Mouse (Mus musculus): ENCODE data around the gene Bcan. TPM values are rescaled to one million over a fixed set of nuclear protein-coding genes. Genes with fewer than 3 reads are reported as not detected.
A peak's percentile ranks its signal among the peaks of the same experiment; 100 is the strongest.

The Bcan gene
- polyA plus RNA-seq, 1 experiment from 2014 or later: 0.86 TPM

GRCm38 (mm10) chr3:87945781-87946540 lies 54.1 kb downstream of the Bcan start:
- Histone ChIP-seq H3K36me3 (peaks cover 36% of the 10 kb centered on the region), H3K4me3 (peak overlapping the region; percentile 68), H3K9me3 (replicated peaks) (no peaks in the 10 kb centered on the region), H3K27me3 (ENCODE audit: low read depth, poor library complexity, severe bottlenecking) (peaks cover 9% of the 10 kb centered on the region; the same call in 1 of the 2 replicates), H3K4me1 (peaks cover 77% of the 10 kb centered on the region), H3K27ac (replicated peaks) (peak overlapping the region; percentile 95)
- WGBS: 4% methylated on average over 12 of the region's 12 CpGs
- DNase-seq (ENCODE audit: low spot score): peak; percentile 62

GRCm38 (mm10) chr3:87944838-87945600 lies 55.0 kb downstream of the Bcan start:
- peak; percentile 46 for DNase-seq (ENCODE audit: low spot score)
- 12% methylated on average over 4 of the region's 4 CpGs for WGBS
- peaks cover 45% of the 10 kb centered on the region for H3K36me3 ChIP-seq

GRCm38 (mm10) chr3:87943586-87943985 lies 56.4 kb downstream of the Bcan start:
- peaks cover 59% of the 10 kb centered on the region for H3K36me3 ChIP-seq
- no peak overlapping the region for H3K4me3 ChIP-seq
- 90% methylated on average over 7 of the region's 7 CpGs for WGBS

More at GRCm38 (mm10) chr3:87944838-87945600, 55.0 kb downstream of the Bcan start:
- H3K27me3 ChIP-seq (ENCODE audit: low read depth, poor library complexity, severe bottlenecking): peaks cover 9% of the 10 kb centered on the region; the same call in 1 of the 2 replicates
- H3K4me3 ChIP-seq: peak overlapping the region; percentile 68
- H3K4me1 ChIP-seq: peaks cover 67% of the 10 kb centered on the region
- peak overlapping the region; percentile 95 for H3K27ac ChIP-seq (replicated peaks)
- H3K9me3 ChIP-seq (replicated peaks): no peaks in the 10 kb centered on the region

GRCm38 (mm10) chr3:87942471-87942870 lies 57.6 kb downstream of the Bcan start:
- no peaks in the 10 kb centered on the region for H3K27me3 ChIP-seq (ENCODE audit: low read depth, poor library complexity, severe bottlenecking)
- H3K4me1 ChIP-seq: peaks cover 42% of the 10 kb centered on the region
- DNase-seq (ENCODE audit: low spot score): no peak
- WGBS: 93% methylated on average over 2 of the region's 2 CpGs
- no peak overlapping the region for H3K27ac ChIP-seq (replicated peaks)
- no peak overlapping the region for H3K4me3 ChIP-seq
- H3K9me3 ChIP-seq (replicated peaks): no peaks in the 10 kb centered on the region
- peaks cover 71% of the 10 kb centered on the region for H3K36me3 ChIP-seq

More at GRCm38 (mm10) chr3:87943586-87943985, 56.4 kb downstream of the Bcan start:
- Histone ChIP-seq H3K4me1 (peaks cover 53% of the 10 kb centered on the region), H3K27ac (replicated peaks) (no peak overlapping the region), H3K9me3 (replicated peaks) (no peaks in the 10 kb centered on the region), H3K27me3 (ENCODE audit: low read depth, poor library complexity, severe bottlenecking) (peaks cover 4% of the 10 kb centered on the region; the same call in 1 of the 2 replicates)
- no peak for DNase-seq (ENCODE audit: low spot score)

GRCm38 (mm10) chr3:87940611-87941010 lies 59.4 kb downstream of the Bcan start:
- Histone ChIP-seq H3K36me3 (peaks cover 87% of the 10 kb centered on the region), H3K27ac (replicated peaks) (no peak overlapping the region), H3K4me3 (no peak overlapping the region), H3K27me3 (ENCODE audit: low read depth, poor library complexity, severe bottlenecking) (no peaks in the 10 kb centered on the region), H3K9me3 (replicated peaks) (no peaks in the 10 kb centered on the region), H3K4me1 (peaks cover 30% of the 10 kb centered on the region)
- 76% methylated on average over 5 of the region's 5 CpGs for WGBS
- no peak for DNase-seq (ENCODE audit: low spot score)

Other genes starting within 250 kb of the Bcan start
- gene Ntrk1, start 205.1 kb downstream of the Bcan start, polyA plus RNA-seq (2016; fragmentation: Nextera tagmentation; extraction: Ambion mirVana): 4.9 and 5.1 TPM in 2 replicates
- 0.78 and 0.89 TPM in 2 replicates for gene Insrr, start 203.3 kb downstream of the Bcan start, polyA plus RNA-seq (2016; fragmentation: Nextera tagmentation; extraction: Ambion mirVana)
- 12.3 and 14.7 TPM in 2 replicates for gene Pear1, start 175.9 kb downstream of the Bcan start, polyA plus RNA-seq (2016; fragmentation: Nextera tagmentation; extraction: Ambion mirVana)
- gene Sh2d2a, start 153.5 kb downstream of the Bcan start, polyA plus RNA-seq (2016; fragmentation: Nextera tagmentation; extraction: Ambion mirVana): 0.06 and 0.11 TPM in 2 replicates
- gene Prcc, start 114.6 kb downstream of the Bcan start, polyA plus RNA-seq (2016; fragmentation: Nextera tagmentation; extraction: Ambion mirVana): 18.6 and 19.1 TPM in 2 replicates
- 176 and 213 TPM in 2 replicates for gene Hdgf, start 93.9 kb downstream of the Bcan start, polyA plus RNA-seq (2016; fragmentation: Nextera tagmentation; extraction: Ambion mirVana)
- 78.3 and 81.6 TPM in 2 replicates for gene Mrpl24, start 80.7 kb downstream of the Bcan start, polyA plus RNA-seq (2016; fragmentation: Nextera tagmentation; extraction: Ambion mirVana)
- gene Isg20l2, start 69.9 kb downstream of the Bcan start, polyA plus RNA-seq (2016; fragmentation: Nextera tagmentation; extraction: Ambion mirVana): 81.6 and 81.9 TPM in 2 replicates
- 18.6 and 21.6 TPM in 2 replicates for gene Rrnad1, start 69.5 kb downstream of the Bcan start, polyA plus RNA-seq (2016; fragmentation: Nextera tagmentation; extraction: Ambion mirVana)
- 562 and 684 TPM in 2 replicates for gene Crabp2, start 51.6 kb downstream of the Bcan start, polyA plus RNA-seq (2016; fragmentation: Nextera tagmentation; extraction: Ambion mirVana)
- 125 and 158 TPM in 2 replicates for gene Nes, start 29.2 kb downstream of the Bcan start, polyA plus RNA-seq (2016; fragmentation: Nextera tagmentation; extraction: Ambion mirVana)
- 0.10 TPM in 1 of 2 replicates, not detected in the other for gene Hapln2, start 27.4 kb upstream of the Bcan start, polyA plus RNA-seq (2016; fragmentation: Nextera tagmentation; extraction: Ambion mirVana)
- gene Gpatch4, start 42.9 kb upstream of the Bcan start, polyA plus RNA-seq (2016; fragmentation: Nextera tagmentation; extraction: Ambion mirVana): 41.7 and 47.0 TPM in 2 replicates
- 126 and 138 TPM in 2 replicates for gene Naxe, start 58.3 kb upstream of the Bcan start, polyA plus RNA-seq (2016; fragmentation: Nextera tagmentation; extraction: Ambion mirVana)
- not detected in 2 replicates for gene Ttc24, start 78.1 kb upstream of the Bcan start, polyA plus RNA-seq (2016; fragmentation: Nextera tagmentation; extraction: Ambion mirVana)
- gene Iqgap3, start 81.7 kb upstream of the Bcan start, polyA plus RNA-seq (2016; fragmentation: Nextera tagmentation; extraction: Ambion mirVana): 22.6 and 24.6 TPM in 2 replicates
- 8.2 and 11.0 TPM in 2 replicates for gene Mef2d, start 142.1 kb upstream of the Bcan start, polyA plus RNA-seq (2016; fragmentation: Nextera tagmentation; extraction: Ambion mirVana)

Measured in midbrain, embryonic 10.5 days (tissue).